Mouse (Mus musculus): Measurements from ENCODE around the gene Sbno2. TPM values are rescaled to one million over a fixed set of nuclear protein-coding genes. Genes with fewer than 3 reads are reported as not detected.

Sbno2 gene
- polyA plus RNA-seq, 1 experiment from 2014 or later = 10.4 TPM

GRCm38 (mm10) chr10:80140666-80141035 lies 35.3 kb upstream of the Sbno2 start, which contains the start of gene Cbarp:
Gene Cbarp, minus strand, starts transcription at chr10:80140835.
- H3K4me3 ChIP-seq (replicated peaks) = peak within 1 kb of the TSS; percentile 75
- H3K4me1 ChIP-seq (replicated peaks) = peaks cover 95% of the 10 kb centered on the region
- H3K4me2 ChIP-seq = peak within 1 kb of the TSS; percentile 96
- 63% methylated on average over 10 of the region's 10 CpGs for WGBS (ENCODE audit: insufficient replicate concordance)
- peak within 1 kb of the TSS; percentile 95 for H3K27ac ChIP-seq (replicated peaks)
- ATAC-seq (ENCODE audit: insufficient read depth) = no peak
- H3K36me3 ChIP-seq (replicated peaks) = peaks cover 24% of the 10 kb centered on the region
- peaks cover 50% of the 10 kb centered on the region for H3K27me3 ChIP-seq
- no peaks in the 10 kb centered on the region for H3K9me3 ChIP-seq (replicated peaks)
- peak within 1 kb of the TSS; percentile 67 for H3K9ac ChIP-seq

- H3K4me1 ChIP-seq (replicated peaks) = peaks cover 92% of the 10 kb centered on the region
- peaks cover 56% of the 10 kb centered on the region for H3K27me3 ChIP-seq
- no peaks in the 10 kb centered on the region for H3K9me3 ChIP-seq (replicated peaks)
- H3K9ac ChIP-seq = no peak overlapping the region
- no peak for ATAC-seq (ENCODE audit: insufficient read depth)
- peak overlapping the region; percentile 96; the same call in 1 of the 2 replicates for H3K4me2 ChIP-seq
- H3K4me3 ChIP-seq (replicated peaks) = no peak overlapping the region
- 63% methylated on average over 11 of the region's 11 CpGs for WGBS (ENCODE audit: insufficient replicate concordance)
- H3K36me3 ChIP-seq (replicated peaks) = peaks cover 19% of the 10 kb centered on the region
- H3K27ac ChIP-seq (replicated peaks) = peak overlapping the region; percentile 95; the same call in 1 of the 2 replicates
These were observed 34.7 kb upstream of the Sbno2 start for GRCm38 (mm10) chr10:80139975-80140665.

DNA sequence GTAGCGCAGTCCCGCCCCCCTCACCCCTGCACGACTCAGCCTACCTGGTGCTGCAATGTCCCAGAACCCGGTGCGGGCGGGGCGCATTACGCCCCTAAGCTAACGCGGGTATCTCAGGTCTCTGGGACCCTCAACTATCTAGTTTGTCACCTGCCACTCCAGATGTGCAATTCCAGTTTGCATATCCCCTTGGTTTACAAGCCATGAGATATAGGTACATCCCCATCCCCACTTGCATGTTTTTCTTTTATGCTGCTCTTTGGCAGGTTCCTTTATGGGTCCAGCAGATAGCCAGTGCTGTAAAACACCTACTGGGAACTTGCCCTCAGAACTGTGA lies 34.0 kb upstream of the Sbno2 start:
- Histone ChIP-seq H3K27me3 (peaks cover 63% of the 10 kb centered on the region), H3K9ac (peak overlapping the region; percentile 51; the same call in 1 of the 2 replicates), H3K4me3 (replicated peaks) (peak overlapping the region; percentile 62), H3K4me2 (peak overlapping the region; percentile 96), H3K36me3 (replicated peaks) (peaks cover 12% of the 10 kb centered on the region), H3K9me3 (replicated peaks) (no peaks in the 10 kb centered on the region), H3K27ac (replicated peaks) (no peak overlapping the region), H3K4me1 (replicated peaks) (peaks cover 86% of the 10 kb centered on the region)
- ATAC-seq (ENCODE audit: insufficient read depth) = no peak
- WGBS (ENCODE audit: insufficient replicate concordance) = 3% methylated on average over 10 of the region's 10 CpGs

GRCm38 (mm10) chr10:80138553-80139438 lies 33.4 kb upstream of the Sbno2 start, which contains the start of gene Atp5d:
Gene Atp5d, plus strand, starts transcription at chr10:80138632.
- peaks cover 80% of the 10 kb centered on the region for H3K4me1 ChIP-seq (replicated peaks)
- no peaks in the 10 kb centered on the region for H3K9me3 ChIP-seq (replicated peaks)
- peaks cover 6% of the 10 kb centered on the region for H3K36me3 ChIP-seq (replicated peaks)
- WGBS (ENCODE audit: insufficient replicate concordance) = under 1% methylated on average over 79 of the region's 94 CpGs
- peak within 1 kb of the TSS; percentile 14; the same call in 1 of the 2 replicates for H3K27ac ChIP-seq (replicated peaks)
- H3K4me3 ChIP-seq (replicated peaks) = peak within 1 kb of the TSS; percentile 62
- no peak for ATAC-seq (ENCODE audit: insufficient read depth)
- H3K4me2 ChIP-seq = peak within 1 kb of the TSS; percentile 96
- H3K9ac ChIP-seq = peak within 1 kb of the TSS; percentile 51
- H3K27me3 ChIP-seq = peaks cover 63% of the 10 kb centered on the region

DNA sequence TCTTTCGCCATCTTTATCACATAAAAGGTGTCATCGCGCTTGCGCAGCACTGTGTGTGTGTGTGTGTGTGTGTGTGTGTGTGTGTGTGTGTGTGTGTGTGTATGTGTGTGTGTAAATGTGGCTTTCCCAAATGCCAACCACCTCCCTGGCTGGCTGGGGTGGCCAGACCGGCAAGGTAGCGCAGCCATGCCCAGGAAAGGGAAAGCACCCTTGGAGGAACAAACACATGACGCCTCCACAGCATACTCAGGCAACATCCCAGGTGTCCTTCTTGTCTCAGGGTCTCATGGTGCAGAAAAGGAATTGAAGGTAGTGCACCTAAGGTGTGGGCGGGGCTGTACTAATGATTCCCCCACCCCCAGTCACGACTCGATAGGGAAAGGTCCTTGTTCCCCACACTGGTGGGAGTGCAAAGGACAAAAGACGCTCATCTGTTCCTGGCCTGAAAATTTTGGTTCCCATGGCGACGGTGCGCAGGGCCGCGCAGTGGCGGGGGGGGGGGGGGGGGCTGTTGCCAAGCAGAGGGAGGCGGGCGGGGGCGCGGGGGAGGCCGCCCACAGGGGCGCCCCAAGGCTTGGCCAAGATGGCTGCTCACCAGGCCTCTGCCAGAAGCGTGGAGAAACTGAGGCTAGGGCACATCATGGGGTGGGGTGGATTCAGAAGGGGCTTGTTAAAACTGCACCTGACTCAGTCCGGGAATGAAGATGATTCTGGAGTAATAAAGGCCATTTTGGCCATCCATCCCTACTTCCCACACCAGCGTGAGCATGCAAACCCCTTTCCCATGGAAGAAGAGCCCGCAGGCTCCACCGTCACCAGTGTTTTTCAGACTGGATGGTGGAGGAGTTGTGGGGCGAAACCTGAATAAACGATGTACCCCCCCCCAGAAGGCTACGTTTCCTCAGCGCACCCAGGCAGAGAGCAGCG lies 32.5 kb upstream of the Sbno2 start:
- WGBS (ENCODE audit: insufficient replicate concordance) = 9% methylated on average over 33 of the region's 33 CpGs
- no peak overlapping the region for H3K27ac ChIP-seq (replicated peaks)
- H3K4me1 ChIP-seq (replicated peaks) = peaks cover 76% of the 10 kb centered on the region
- H3K36me3 ChIP-seq (replicated peaks) = no peaks in the 10 kb centered on the region
- H3K9ac ChIP-seq = peak overlapping the region; percentile 51; the same call in 1 of the 2 replicates
- peaks cover 63% of the 10 kb centered on the region for H3K27me3 ChIP-seq
- H3K4me2 ChIP-seq = peak overlapping the region; percentile 96
- H3K9me3 ChIP-seq (replicated peaks) = no peaks in the 10 kb centered on the region
- H3K4me3 ChIP-seq (replicated peaks) = peak overlapping the region; percentile 62
- ATAC-seq (ENCODE audit: insufficient read depth) = no peak

- Histone ChIP-seq H3K36me3 (replicated peaks) (peaks cover 7% of the 10 kb centered on the region), H3K4me2 (peak overlapping the region; percentile 96), H3K27ac (replicated peaks) (no peak overlapping the region), H3K4me1 (replicated peaks) (peaks cover 76% of the 10 kb centered on the region), H3K4me3 (replicated peaks) (peak overlapping the region; percentile 62), H3K9ac (0 out of 2 replicates have a peak overlapping the region, but pooled peaks have one; percentile 11), H3K27me3 (peaks cover 63% of the 10 kb centered on the region), H3K9me3 (replicated peaks) (no peaks in the 10 kb centered on the region)
- ATAC-seq (ENCODE audit: insufficient read depth) = no peak
- WGBS (ENCODE audit: insufficient replicate concordance) = 2% methylated on average over 29 of the region's 29 CpGs
These were observed 31.7 kb upstream of the Sbno2 start for GRCm38 (mm10) chr10:80136952-80137625.

DNA sequence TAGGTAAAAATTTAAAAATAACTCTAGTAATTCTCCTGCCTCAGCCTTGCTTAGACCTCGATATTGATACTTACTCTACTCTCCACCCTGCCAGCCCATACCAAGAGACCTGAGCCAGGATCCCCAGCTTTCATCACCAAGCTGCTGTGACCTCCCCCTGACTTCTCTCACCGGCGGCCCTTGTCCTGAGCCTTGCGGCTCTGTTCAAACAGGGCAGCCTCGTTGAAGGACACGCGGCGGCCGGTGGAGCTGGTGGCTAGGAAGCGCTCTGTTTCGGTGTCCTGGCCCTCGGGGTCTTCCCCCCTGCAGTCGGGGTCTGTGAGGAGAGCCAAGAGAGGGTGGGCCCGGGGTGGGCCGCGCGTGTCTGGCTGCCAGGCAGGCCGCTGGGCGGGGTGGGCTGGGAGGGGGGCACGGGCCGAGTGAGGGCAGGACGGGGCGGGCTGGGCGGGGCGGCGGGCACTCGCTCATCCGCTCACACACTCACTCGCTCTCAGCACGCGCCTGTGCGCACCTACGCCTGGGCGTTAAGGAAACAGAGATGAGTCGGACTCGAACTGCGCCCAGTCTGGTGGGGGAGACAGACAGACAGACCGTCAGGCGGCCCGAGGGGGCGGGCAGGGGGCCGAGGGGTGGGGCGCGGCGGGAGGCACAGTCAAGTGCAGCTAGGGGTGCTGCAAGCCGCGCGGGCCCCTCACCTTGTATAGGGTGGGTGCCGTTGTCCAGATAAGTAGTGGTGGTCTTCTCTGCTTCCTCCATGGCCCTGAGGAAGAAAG lies 31.0 kb upstream of the Sbno2 start:
- no peak overlapping the region for H3K27ac ChIP-seq (replicated peaks)
- H3K4me3 ChIP-seq (replicated peaks) = peak overlapping the region; percentile 62
- H3K4me2 ChIP-seq = peak overlapping the region; percentile 96
- H3K27me3 ChIP-seq = peaks cover 63% of the 10 kb centered on the region
- ATAC-seq (ENCODE audit: insufficient read depth) = no peak
- H3K4me1 ChIP-seq (replicated peaks) = peaks cover 77% of the 10 kb centered on the region
- WGBS (ENCODE audit: insufficient replicate concordance) = 25% methylated on average over 49 of the region's 49 CpGs
- H3K9ac ChIP-seq = no peak overlapping the region
- H3K36me3 ChIP-seq (replicated peaks) = peaks cover 14% of the 10 kb centered on the region
- H3K9me3 ChIP-seq (replicated peaks) = no peaks in the 10 kb centered on the region

- no peak for ATAC-seq (ENCODE audit: insufficient read depth)
- Histone ChIP-seq H3K9ac (no peak overlapping the region), H3K4me3 (replicated peaks) (no peak overlapping the region), H3K4me2 (no peak overlapping the region), H3K27me3 (peaks cover 62% of the 10 kb centered on the region), H3K4me1 (replicated peaks) (peaks cover 77% of the 10 kb centered on the region), H3K9me3 (replicated peaks) (no peaks in the 10 kb centered on the region), H3K27ac (replicated peaks) (no peak overlapping the region), H3K36me3 (replicated peaks) (peaks cover 21% of the 10 kb centered on the region)
- 70% methylated on average over 1 of the region's 1 CpGs for WGBS (ENCODE audit: insufficient replicate concordance)
These were observed 30.3 kb upstream of the Sbno2 start for GRCm38 (mm10) chr10:80135641-80136040.

DNA sequence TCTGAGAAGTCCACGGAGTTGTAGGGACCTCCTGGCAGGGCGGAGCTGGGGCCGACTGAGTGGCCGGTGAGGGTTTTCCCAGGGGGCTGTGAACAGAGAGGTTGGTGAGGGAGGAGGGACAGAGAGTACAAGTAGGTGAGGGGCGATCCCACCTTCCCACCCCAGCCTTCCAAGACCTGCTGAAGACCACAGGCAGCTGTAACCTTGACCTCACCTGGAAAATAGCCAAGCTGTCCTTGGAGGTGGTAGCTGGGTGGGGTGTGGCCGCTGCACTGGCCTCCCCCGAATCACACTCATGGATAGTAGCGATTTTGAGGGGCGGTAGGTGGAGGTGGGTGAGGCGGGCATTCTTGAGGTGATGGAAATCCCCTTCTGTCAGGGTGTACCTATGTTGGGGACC lies 29.8 kb upstream of the Sbno2 start:
- Histone ChIP-seq H3K9ac (no peak overlapping the region), H3K9me3 (replicated peaks) (no peaks in the 10 kb centered on the region), H3K36me3 (replicated peaks) (peaks cover 26% of the 10 kb centered on the region), H3K4me2 (no peak overlapping the region), H3K4me1 (replicated peaks) (peaks cover 76% of the 10 kb centered on the region), H3K27me3 (peaks cover 57% of the 10 kb centered on the region), H3K27ac (replicated peaks) (no peak overlapping the region), H3K4me3 (replicated peaks) (no peak overlapping the region)
- no peak for ATAC-seq (ENCODE audit: insufficient read depth)
- WGBS (ENCODE audit: insufficient replicate concordance) = 78% methylated on average over 10 of the region's 10 CpGs

Measured in liver, embryonic 15.5 days (tissue).